Mouse (Mus musculus) regulatory T cell (primary cell): ENCODE measurements around the gene Adh6a.

Source experiments
- in situ Hi-C: fragments of 300-600 bp; cut with MboI, MseI; formaldehyde crosslinking; loops from one replicate; pipeline ENCODE4 v1.15.1; 2025; ENCODE audit warnings: high pct_unique_total_duplicates

The Adh6a gene

DNA sequence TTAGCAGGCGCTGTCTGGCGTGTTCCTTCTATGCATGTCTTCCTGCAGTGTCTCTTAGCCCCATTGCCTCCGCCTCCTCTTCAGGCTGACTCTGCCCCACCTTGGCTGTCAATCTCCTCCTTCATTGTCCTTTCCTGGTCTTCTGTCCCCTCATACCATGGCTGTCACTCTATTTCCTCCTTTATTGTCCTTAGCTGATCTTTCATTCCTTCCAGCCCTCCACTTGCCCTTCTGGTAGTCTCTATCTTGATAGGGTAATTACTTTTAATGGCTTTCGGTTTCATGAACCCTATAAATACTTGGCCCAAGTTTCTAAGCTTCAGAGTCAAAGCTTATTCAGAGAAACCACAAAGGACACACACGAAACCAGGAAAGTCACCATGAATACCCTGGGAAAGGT is at the start of gene Adh6a:
TSS of gene Adh6a (plus strand) at position 322 of the 400 bp plus-strand sequence.
- in situ Hi-C loops, result no loop called here

- in situ Hi-C loops, result no loop called here
Observed at GRCm38 (mm10) chr3:138264648-138265047, 48.4 kb upstream of the Adh6a start.

DNA sequence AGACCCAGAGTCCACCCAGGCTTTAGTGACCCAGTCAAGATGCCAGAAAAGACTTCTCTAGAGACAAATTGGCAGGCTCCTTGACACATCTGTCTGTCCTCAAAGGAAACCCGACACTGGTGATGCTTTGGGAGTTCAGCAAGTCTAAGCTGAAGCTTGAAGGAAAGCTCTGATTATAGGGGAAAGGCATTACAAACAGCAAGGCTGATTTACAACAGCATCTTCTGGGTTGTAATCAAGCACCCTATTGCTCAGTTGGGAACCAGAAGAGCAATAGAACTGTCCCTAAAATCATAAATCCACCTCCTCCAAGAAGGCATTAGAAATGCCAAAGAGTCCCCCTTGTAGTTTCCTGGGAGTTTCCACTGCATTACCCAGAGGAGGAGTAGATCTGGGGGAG is 42.6 kb upstream of the Adh6a start:
- in situ Hi-C loops, result no loop called here

- in situ Hi-C loops, result no loop called here
Observed at GRCm38 (mm10) chr3:138271297-138271696, 41.8 kb upstream of the Adh6a start.

DNA sequence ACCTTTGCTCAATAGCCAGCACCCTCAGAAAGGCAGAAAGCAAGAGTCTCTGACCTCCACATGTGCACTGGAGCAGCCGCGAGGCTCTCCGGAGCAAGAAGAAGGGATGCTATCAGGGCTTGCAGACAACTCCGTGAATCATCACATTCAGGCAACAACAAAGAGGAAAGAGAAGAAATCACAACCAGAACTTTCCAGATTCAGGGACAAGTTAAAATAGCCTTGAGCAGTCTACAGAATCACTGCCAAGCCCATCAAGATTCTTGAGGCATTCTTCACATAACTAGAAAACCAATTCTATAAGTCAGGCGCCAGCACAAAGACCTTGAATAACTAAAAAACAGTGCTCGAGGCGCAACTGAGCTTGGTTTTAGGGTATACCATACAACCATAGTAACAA is 40.0 kb upstream of the Adh6a start:
- in situ Hi-C loops, result no loop called here

GRCm38 (mm10) chr3:138275100-138275499 is 38.0 kb upstream of the Adh6a start:
- in situ Hi-C loops, result no loop called here

- in situ Hi-C loops, result no loop called here
Observed at GRCm38 (mm10) chr3:138282556-138282955, 30.5 kb upstream of the Adh6a start.

GRCm38 (mm10) chr3:138283831-138284230 is 29.3 kb upstream of the Adh6a start:
- in situ Hi-C loops, result no loop called here

DNA sequence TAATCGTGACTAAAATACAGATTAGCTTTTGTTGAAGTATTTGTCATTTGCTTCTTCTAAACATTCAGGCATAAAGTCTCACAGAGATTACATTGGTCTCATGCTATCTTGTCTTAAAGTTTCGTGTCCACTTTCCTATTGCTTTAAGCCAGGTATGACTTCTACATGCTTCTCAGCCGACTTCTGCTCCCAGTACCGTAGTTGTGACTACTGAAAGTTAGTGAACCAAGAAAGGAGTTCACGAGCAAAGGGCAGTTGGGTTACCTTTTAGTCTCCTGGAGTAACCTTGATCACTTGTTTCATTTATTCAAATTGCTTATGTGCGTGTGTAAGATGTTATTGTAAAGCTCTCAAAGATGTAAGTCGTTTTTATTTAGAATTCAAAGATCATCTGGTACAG is 27.1 kb upstream of the Adh6a start:
- in situ Hi-C loops, result no loop called here

DNA sequence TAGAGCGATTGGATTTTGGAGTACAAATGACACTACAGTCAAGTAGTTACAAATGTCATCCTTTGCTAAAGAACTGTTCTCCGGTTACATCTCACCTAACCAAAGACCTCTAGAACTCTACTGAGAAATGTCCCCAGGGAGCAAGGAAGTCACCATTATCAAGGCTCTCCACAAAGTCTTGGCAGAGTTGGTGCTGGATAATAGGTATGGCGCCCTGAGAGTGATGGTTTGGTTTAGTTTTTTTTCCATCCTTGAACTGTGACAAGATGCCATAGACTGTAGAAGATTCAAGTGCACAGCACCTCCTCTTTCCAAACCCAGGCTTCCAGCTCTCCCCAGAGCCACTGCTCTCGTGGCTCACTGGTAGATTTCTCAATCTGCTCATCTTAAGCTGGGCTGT is 25.4 kb upstream of the Adh6a start:
- in situ Hi-C loops, result no loop called here

GRCm38 (mm10) chr3:138290672-138291071 is 22.4 kb upstream of the Adh6a start:
- in situ Hi-C loops, result loop anchor here (5.0 kb wide), 1 partner anchor 63 kb away; no protein-coding TSS in a partner anchor

DNA sequence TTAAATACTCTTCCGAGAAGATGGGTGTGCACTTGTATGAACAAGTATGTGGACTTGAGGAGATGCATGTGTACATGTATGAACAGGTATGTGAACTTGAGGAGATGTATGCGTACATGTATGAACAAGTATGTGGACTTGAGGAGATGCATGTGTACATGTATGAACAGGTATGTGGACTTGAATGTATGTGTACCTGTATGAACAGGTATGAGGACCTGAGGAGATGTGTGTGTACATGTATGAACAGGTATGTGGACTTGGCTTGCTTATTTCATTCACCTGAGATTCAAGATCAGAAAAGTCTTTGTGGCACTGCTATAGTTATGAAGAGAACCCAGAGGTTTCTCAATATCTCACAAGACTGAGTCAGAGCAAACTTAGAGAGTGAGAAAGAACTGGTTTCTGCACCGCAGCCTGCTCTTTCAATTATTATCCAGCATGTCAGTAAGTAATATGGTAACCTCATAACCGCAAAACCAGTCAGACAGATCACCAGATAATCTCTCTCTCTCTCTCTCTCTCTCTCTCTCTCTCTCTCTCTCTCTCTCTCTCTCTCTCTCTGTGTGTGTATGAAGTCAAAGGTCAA is 21.5 kb upstream of the Adh6a start:
- in situ Hi-C loops, result loop anchor here (5.0 kb wide), 1 partner anchor 64 kb away; no protein-coding TSS in a partner anchor

DNA sequence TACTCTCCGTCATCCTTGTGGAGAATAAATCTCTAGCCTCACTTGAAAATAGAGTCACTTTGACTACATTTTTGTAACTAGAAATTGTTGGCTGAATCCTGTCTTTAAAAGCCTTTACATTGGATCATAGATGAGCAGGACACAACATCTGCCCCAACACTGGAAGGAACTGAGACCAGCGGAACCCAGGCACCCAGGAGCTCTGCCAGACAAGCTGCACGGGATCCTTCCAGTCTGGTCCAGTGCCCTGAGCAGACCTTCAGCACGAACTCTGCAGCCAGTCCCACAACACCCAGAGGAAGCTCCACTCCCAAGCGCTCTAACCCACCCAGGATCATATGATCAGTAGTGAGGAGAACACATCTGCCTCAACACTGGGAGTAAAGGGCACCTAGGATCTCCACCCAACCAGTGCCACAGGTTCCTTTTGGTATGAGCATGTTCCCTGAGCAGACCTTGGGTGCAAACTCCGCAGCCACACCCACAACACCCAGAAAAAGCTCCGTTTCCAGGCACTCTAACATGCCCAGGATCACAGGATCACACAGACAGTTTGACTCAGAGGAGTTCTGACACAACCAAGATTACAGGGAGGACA is 19.7 kb upstream of the Adh6a start:
- in situ Hi-C loops, result loop anchor here (5.0 kb wide), 1 partner anchor 66 kb away; no protein-coding TSS in a partner anchor

DNA sequence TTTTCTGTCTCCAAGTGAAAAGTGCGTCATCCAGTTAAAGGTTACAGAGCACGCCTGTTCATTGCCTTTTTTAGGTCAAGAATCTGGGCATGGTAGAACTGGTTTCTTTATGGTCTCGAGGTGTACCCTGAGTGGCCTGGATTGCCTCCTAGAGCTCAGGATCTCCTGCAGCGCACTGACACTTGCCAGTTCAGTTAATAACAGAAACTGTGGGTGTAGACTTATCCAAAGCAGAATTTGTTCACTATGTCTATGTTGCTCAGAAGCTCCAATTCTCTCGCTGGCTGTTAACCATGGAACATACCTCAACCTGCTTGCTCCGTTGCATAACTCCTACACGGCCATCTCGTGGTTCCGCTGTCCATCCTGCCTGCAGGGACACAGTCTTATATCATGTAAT is 13.0 kb upstream of the Adh6a start:
- in situ Hi-C loops, result loop anchor here (10.0 kb wide), 1 partner anchor 1225 kb away; no protein-coding TSS in a partner anchor

- in situ Hi-C loops, result loop anchor here (10.0 kb wide), 1 partner anchor 1222 kb away; no protein-coding TSS in a partner anchor
Observed at GRCm38 (mm10) chr3:138302676-138303075, 10.4 kb upstream of the Adh6a start.

GRCm38 (mm10) chr3:138303771-138304488 is 9.2 kb upstream of the Adh6a start:
- in situ Hi-C loops, result loop anchor here (10.0 kb wide), 1 partner anchor 1221 kb away; no protein-coding TSS in a partner anchor

GRCm38 (mm10) chr3:138304489-138304871 is 8.6 kb upstream of the Adh6a start:
- in situ Hi-C loops, result loop anchor here (10.0 kb wide), 1 partner anchor 1220 kb away; no protein-coding TSS in a partner anchor

DNA sequence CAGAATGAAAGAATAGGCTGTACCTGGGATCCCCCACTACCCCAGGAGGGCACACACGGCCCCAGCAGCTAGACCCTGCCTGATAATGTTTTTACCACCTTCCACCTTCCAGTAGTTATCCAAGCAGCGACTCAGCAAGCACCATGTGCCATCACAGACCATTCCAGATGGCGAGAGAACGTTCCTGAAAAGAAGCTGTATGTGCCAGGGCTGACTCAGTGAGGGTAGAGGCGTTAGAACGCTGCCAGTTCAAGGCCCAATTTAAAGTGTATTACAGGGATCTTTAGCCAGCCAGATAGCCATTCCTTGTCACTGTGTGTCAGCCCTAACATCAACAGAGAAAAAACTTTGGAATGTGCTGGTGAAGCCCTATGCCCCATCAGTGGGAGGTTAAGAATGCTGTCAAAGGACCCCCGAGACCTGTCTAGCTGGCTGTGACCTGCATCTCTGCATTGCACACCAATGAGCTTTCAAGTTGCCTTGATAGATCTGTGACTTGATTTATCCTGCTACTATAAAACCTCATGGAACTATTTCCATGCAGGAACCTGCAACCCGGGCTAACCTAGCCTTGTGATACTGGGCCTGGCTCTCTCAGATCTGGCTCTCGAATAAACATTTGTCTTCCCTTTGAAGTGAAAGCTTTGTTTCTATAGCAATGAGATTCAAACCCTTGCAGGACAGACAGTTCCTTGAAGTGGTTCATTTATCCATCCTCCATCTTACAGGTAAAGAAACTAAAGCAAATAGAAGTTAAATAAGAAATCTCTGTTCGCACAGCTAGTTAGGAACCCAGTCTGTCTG is 7.4 kb upstream of the Adh6a start:
- in situ Hi-C loops, result loop anchor here (10.0 kb wide), 1 partner anchor 1219 kb away; no protein-coding TSS in a partner anchor

DNA sequence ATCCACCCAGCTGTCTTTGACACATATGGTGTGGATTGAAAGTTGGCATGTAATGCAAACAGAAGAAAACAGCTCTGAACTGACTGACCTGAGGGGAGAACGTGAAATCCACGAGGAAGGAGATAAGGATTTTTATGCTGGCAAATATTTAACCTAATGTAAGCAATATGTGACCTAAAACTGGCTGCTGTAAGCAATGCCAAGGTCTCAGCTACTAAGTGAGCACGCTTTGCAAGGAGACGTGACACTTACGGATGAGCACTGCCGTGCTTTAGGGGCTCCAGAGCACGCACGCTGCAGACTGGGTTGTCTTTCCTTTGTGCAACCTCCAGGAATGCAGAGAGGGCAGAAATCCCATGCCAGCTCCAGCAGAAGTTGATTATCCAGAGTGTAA is 6.8 kb upstream of the Adh6a start:
- in situ Hi-C loops, result loop anchor here (10.0 kb wide), 1 partner anchor 1219 kb away; no protein-coding TSS in a partner anchor

DNA sequence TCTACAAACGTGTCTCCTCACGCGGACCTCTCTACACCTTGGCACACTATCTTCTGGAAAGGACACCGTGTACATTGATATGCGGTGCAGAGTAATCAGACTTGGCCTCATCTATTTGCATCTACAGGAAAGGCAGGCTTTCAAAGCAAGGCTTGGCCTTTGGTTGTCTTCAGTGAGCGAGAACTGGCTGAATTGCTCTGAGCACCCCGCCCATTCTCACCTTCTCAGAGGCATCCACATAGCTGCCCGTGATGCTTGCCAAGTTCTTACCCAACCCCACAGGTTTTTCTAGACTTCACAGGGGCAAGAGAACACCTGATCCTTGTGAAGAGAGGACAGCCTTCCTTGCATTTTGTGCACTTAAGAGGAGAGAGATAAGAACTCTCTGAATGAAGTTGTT is 3.2 kb upstream of the Adh6a start:
- in situ Hi-C loops, result loop anchor here (10.0 kb wide), 1 partner anchor 1215 kb away; no protein-coding TSS in a partner anchor

DNA sequence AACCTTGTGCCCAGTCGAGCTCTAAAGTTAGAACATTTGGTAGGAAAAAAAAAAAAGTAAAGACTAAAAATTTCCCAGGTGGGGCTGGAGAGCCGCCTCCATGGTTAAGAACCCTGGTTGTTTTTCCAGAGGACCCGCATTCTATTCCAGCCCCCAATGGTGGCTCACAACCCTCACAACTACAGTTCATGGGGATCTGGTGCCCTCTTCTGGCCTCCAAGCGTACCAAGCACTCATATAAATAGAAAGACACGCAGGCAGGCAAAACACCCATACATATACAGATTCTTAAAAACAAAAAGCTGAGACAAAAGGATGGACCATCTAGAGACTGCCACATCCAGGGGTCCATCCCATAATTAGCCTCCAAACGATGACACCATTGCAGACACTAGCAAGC is 2.1 kb upstream of the Adh6a start:
- in situ Hi-C loops, result no loop called here
